Mouse (Mus musculus): ENCODE data around the gene Pole2. TPM values are rescaled to one million over a fixed set of nuclear protein-coding genes. Genes with fewer than 3 reads are reported as not detected.

Gene Pole2
- polyA plus RNA-seq, 1 experiment: 1.1 TPM

GRCm38 (mm10) chr12:69241771-69242431 is 13.9 kb upstream of the Pole2 start:
- Histone ChIP-seq H3K4me1 (ENCODE audit: control insufficient read depth, insufficient read depth, low read length) (peaks cover 2% of the 10 kb centered on the region; the same call in 1 of the 2 replicates), H3K4me3 (ENCODE audit: insufficient read depth, low read length) (peak overlapping the region; percentile 94), H3K27ac (ENCODE audit: insufficient read depth, low read length) (peak overlapping the region; percentile 84)
- TF ChIP-seq CTCF (IDR thresholded peaks at IDR 0.05; ENCODE audit: extremely low read depth, insufficient read depth, low read length) (no peak), POLR2A (IDR thresholded peaks at IDR 0.05; ENCODE audit: extremely low read depth, insufficient read depth, low read length) (peak; percentile 48; the same call in 1 of the 2 replicates)

- H3K4me3 ChIP-seq (ENCODE audit: insufficient read depth, low read length): peak overlapping the region; percentile 94
- TF ChIP-seq POLR2A (IDR thresholded peaks at IDR 0.05; ENCODE audit: extremely low read depth, insufficient read depth, low read length): no peak
Observed at GRCm38 (mm10) chr12:69241405-69241770, 13.4 kb upstream of the Pole2 start.

GRCm38 (mm10) chr12:69240876-69241275 is 12.9 kb upstream of the Pole2 start, which contains the start of gene Klhdc1:
Klhdc1 (plus strand) TSS chr12:69241176.
- no peak for TF ChIP-seq CTCF (IDR thresholded peaks at IDR 0.05; ENCODE audit: extremely low read depth, insufficient read depth, low read length)
- TF ChIP-seq POLR2A (IDR thresholded peaks at IDR 0.05; ENCODE audit: extremely low read depth, insufficient read depth, low read length): no peak
- H3K4me1 ChIP-seq (ENCODE audit: control insufficient read depth, insufficient read depth, low read length): peaks cover 2% of the 10 kb centered on the region; the same call in 1 of the 2 replicates
- H3K4me3 ChIP-seq (ENCODE audit: insufficient read depth, low read length): peak within 1 kb of the TSS; percentile 94
- peak within 1 kb of the TSS; percentile 84 for H3K27ac ChIP-seq (ENCODE audit: insufficient read depth, low read length)

More at GRCm38 (mm10) chr12:69241405-69241770, 13.4 kb upstream of the Pole2 start:
- H3K27ac ChIP-seq (ENCODE audit: insufficient read depth, low read length): peak overlapping the region; percentile 84
- H3K4me1 ChIP-seq (ENCODE audit: control insufficient read depth, insufficient read depth, low read length): peaks cover 2% of the 10 kb centered on the region; the same call in 1 of the 2 replicates

- H3K4me3 ChIP-seq (ENCODE audit: insufficient read depth, low read length): no peak overlapping the region
- TF ChIP-seq CTCF (IDR thresholded peaks at IDR 0.05; ENCODE audit: extremely low read depth, insufficient read depth, low read length) (0 out of 2 replicates have a peak, but pooled peaks have one; percentile 2), POLR2A (IDR thresholded peaks at IDR 0.05; ENCODE audit: extremely low read depth, insufficient read depth, low read length) (no peak)
- no peak overlapping the region for H3K27ac ChIP-seq (ENCODE audit: insufficient read depth, low read length)
- H3K4me1 ChIP-seq (ENCODE audit: control insufficient read depth, insufficient read depth, low read length): peaks cover 2% of the 10 kb centered on the region; the same call in 1 of the 2 replicates
Observed at GRCm38 (mm10) chr12:69238284-69238683, 10.3 kb upstream of the Pole2 start.

GRCm38 (mm10) chr12:69235782-69236181 is 7.8 kb upstream of the Pole2 start:
- H3K4me3 ChIP-seq (ENCODE audit: insufficient read depth, low read length): no peak overlapping the region
- H3K27ac ChIP-seq (ENCODE audit: insufficient read depth, low read length): no peak overlapping the region
- H3K4me1 ChIP-seq (ENCODE audit: control insufficient read depth, insufficient read depth, low read length): no peaks in the 10 kb centered on the region
- TF ChIP-seq CTCF (IDR thresholded peaks at IDR 0.05; ENCODE audit: extremely low read depth, insufficient read depth, low read length): no peak
- TF ChIP-seq POLR2A (IDR thresholded peaks at IDR 0.05; ENCODE audit: extremely low read depth, insufficient read depth, low read length): no peak

- no peak for TF ChIP-seq CTCF (IDR thresholded peaks at IDR 0.05; ENCODE audit: extremely low read depth, insufficient read depth, low read length)
- no peak for TF ChIP-seq POLR2A (IDR thresholded peaks at IDR 0.05; ENCODE audit: extremely low read depth, insufficient read depth, low read length)
- Histone ChIP-seq H3K4me3 (ENCODE audit: insufficient read depth, low read length) (no peak overlapping the region), H3K27ac (ENCODE audit: insufficient read depth, low read length) (no peak overlapping the region)
Observed at GRCm38 (mm10) chr12:69229251-69229650, 1.3 kb upstream of the Pole2 start.

GRCm38 (mm10) chr12:69220613-69221277 is 7.2 kb downstream of the Pole2 start:
- no peak overlapping the region for H3K27ac ChIP-seq (ENCODE audit: insufficient read depth, low read length)
- TF ChIP-seq CTCF (IDR thresholded peaks at IDR 0.05; ENCODE audit: extremely low read depth, insufficient read depth, low read length) (no peak), POLR2A (IDR thresholded peaks at IDR 0.05; ENCODE audit: extremely low read depth, insufficient read depth, low read length) (no peak)
- H3K4me1 ChIP-seq (ENCODE audit: control insufficient read depth, insufficient read depth, low read length): no peaks in the 10 kb centered on the region
- no peak overlapping the region for H3K4me3 ChIP-seq (ENCODE audit: insufficient read depth, low read length)

More at GRCm38 (mm10) chr12:69229251-69229650, 1.3 kb upstream of the Pole2 start:
- H3K4me1 ChIP-seq (ENCODE audit: control insufficient read depth, insufficient read depth, low read length): no peaks in the 10 kb centered on the region

- Histone ChIP-seq H3K27ac (ENCODE audit: insufficient read depth, low read length) (no peak overlapping the region), H3K4me1 (ENCODE audit: control insufficient read depth, insufficient read depth, low read length) (no peaks in the 10 kb centered on the region), H3K4me3 (ENCODE audit: insufficient read depth, low read length) (no peak overlapping the region)
- TF ChIP-seq CTCF (IDR thresholded peaks at IDR 0.05; ENCODE audit: extremely low read depth, insufficient read depth, low read length) (no peak), POLR2A (IDR thresholded peaks at IDR 0.05; ENCODE audit: extremely low read depth, insufficient read depth, low read length) (no peak)
Observed at GRCm38 (mm10) chr12:69216587-69216986, 11.4 kb downstream of the Pole2 start.

GRCm38 (mm10) chr12:69215000-69215785 is 12.8 kb downstream of the Pole2 start:
- no peak overlapping the region for H3K4me3 ChIP-seq (ENCODE audit: insufficient read depth, low read length)
- no peak overlapping the region for H3K27ac ChIP-seq (ENCODE audit: insufficient read depth, low read length)
- TF ChIP-seq POLR2A (IDR thresholded peaks at IDR 0.05; ENCODE audit: extremely low read depth, insufficient read depth, low read length) (no peak), CTCF (IDR thresholded peaks at IDR 0.05; ENCODE audit: extremely low read depth, insufficient read depth, low read length) (no peak)
- H3K4me1 ChIP-seq (ENCODE audit: control insufficient read depth, insufficient read depth, low read length): no peaks in the 10 kb centered on the region

All from cortical plate, adult 2 months (tissue).